Mouse (Mus musculus) heart, postnatal 36 days (tissue): ENCODE results near the gene Tcerg1l. TPM values are rescaled to one million over a fixed set of nuclear protein-coding genes. Genes with fewer than 3 reads are reported as not detected.

ENCODE experiments used
- DNase-seq, 2 experiments: peaks; one replicate each; pipeline ENCODE4 v3.0.0; 2021 to 2022
- intact Hi-C: fragments of 180-260 bp; cut with DNase I; formaldehyde crosslinking; loops from one replicate; pipeline ENCODE4 v1.15.1; 2025
- total RNA-seq, 2 experiments: library from RNA; stranded (reverse); gene quantifications; 2 replicates each; pipeline ENCODE4 v1.2.3; 2021

Gene Tcerg1l
- total RNA-seq, result not detected

GRCm38 (mm10) chr7:138397485-138398181 lies at the start of gene Tcerg1l:
Gene Tcerg1l (minus strand): TSS chr7:138397730.
- intact Hi-C loops, result no loop called here
- DNase-seq, result no peak

DNA sequence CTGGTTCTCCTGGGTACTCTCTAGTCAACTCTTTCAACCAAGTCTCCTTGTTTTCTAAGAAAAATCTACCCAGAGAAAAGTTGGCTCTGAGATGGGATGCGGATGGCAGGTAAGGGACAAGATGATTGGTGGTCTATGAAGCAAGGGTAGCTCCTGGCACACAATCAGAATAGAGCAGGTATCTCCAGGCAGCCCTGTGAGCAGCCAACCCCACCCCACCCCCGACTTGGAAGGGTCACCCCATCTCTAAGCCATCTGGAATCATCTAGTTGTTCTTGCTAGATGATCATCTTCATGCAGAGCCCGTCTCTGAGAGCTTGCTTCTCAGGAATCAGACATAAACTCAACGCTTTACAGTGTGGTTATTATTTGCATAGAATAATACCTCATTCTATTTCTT lies 44.6 kb upstream of the Tcerg1l start:
- no peak for DNase-seq
- intact Hi-C loops, result no loop called here

GRCm38 (mm10) chr7:138432541-138432940 lies 35.0 kb upstream of the Tcerg1l start:
- intact Hi-C loops, result no loop called here
- DNase-seq, result no peak

GRCm38 (mm10) chr7:138431456-138431855 lies 33.9 kb upstream of the Tcerg1l start:
- intact Hi-C loops, result no loop called here
- no peak for DNase-seq

DNA sequence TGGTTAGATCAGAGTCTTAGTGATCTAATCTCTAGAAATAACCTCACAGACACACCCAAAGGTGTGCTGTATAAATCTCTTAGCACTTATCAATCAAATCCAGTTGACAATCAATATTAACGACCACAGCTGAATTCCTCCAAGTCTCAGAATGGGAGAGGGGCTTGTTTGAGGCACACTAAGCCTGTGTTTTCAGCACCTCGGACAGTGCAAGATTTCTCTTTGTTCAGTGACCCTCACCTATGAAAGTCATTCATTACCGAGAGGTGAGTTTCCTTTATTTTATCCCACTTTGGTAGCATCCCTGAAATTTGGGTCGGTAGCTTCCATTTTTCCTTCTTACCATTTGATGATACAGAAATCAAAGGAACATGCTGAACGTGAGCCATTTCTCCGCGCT lies 32.4 kb upstream of the Tcerg1l start:
- intact Hi-C loops, result loop anchor here (2.0 kb wide), 1 partner anchor 827 kb away; no protein-coding TSS in a partner anchor
- DNase-seq, result no peak

DNA sequence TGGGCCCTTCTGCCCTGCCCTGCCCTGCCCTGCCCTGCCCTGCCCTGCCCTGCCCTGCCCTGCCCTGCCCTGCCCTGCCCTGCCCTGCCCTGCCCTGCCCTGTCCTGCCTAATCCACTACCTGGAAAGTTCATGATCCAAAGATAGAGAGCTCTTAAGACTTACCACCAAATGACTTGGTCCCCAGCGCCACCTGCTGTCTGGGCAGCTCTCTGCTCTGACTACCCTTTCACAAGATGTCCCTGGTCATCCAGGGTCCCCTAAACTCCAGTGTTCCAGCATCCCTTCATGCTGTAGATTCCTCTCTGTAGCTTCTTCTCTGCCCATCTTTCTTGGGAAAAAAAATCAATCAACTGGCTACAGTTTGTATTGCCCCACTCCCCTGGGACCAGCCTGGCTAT lies 31.3 kb upstream of the Tcerg1l start:
- DNase-seq, result peak; percentile 11 to 32
- intact Hi-C loops, result loop anchor here (1.0 to 2.0 kb wide), 2 partner anchors 826 to 951 kb away; no protein-coding TSS in a partner anchor

DNA sequence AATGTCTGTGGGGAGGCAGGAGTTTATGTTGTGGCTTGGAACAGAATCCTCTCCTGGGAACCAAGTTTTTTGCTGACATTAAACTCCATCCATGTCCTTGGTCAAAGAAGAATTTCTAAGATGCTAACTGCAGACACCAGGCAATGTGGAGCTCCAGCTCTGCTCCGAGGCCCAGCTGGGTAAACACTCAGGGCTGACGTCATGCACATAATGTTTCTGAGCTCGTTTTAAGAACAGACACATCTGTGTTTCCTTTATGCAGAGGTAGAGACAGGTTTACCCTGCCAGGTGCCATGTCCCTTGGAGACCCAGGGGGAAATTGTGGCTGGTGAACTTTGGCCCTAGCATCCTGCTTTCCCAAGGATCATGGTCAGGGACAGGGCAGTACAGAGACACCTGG lies 29.9 kb upstream of the Tcerg1l start:
- intact Hi-C loops, result no loop called here
- no peak for DNase-seq

- intact Hi-C loops, result no loop called here
- DNase-seq, result no peak
These were observed 16.0 kb upstream of the Tcerg1l start for GRCm38 (mm10) chr7:138413496-138413895.

GRCm38 (mm10) chr7:138401641-138402040 lies 4.1 kb upstream of the Tcerg1l start:
- intact Hi-C loops, result no loop called here

DNA sequence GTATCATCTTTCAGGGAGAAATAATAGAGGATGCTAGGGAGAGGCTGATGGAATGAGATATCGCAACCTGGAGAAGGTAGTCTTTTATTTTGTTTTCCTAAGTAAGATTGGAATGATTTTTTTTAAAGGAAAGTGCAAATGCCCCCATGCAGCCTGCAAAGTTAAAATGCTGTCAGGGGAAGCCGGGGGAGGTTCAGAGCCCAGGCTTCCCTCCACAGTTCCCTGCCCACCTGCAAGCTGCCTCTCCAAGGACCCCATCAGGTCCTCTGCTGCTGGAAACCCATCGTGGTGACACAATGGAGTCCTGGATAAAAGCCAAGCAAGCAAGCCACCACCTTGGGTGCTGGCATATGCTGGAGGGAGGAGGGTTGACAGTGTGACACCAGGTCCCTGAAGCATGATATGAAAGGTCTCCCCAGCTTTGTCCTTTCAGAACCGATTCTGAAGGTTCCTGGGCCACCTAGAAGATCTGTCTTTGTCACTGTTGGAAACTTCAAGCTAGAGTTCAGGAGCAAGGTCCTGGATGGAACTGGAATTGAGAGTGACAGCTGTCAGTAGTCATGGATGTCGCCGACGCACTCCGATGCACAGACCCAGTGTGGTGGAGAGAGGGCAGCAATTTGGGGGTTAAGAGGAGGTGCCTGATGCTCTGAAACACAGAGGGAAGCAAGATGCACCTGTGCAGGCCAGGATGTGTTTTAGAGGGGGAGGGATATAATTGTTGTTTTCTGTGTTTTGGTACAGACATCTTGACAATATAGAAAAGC lies 3.2 kb upstream of the Tcerg1l start:
- intact Hi-C loops, result no loop called here
- no peak for DNase-seq

More at GRCm38 (mm10) chr7:138401641-138402040, 4.1 kb upstream of the Tcerg1l start:
- DNase-seq, result no peak

- intact Hi-C loops, result no loop called here
- peak in 1 of 2 experiments; percentile 15 for DNase-seq
These were observed 758 bp upstream of the Tcerg1l start for GRCm38 (mm10) chr7:138398182-138398793.

DNA sequence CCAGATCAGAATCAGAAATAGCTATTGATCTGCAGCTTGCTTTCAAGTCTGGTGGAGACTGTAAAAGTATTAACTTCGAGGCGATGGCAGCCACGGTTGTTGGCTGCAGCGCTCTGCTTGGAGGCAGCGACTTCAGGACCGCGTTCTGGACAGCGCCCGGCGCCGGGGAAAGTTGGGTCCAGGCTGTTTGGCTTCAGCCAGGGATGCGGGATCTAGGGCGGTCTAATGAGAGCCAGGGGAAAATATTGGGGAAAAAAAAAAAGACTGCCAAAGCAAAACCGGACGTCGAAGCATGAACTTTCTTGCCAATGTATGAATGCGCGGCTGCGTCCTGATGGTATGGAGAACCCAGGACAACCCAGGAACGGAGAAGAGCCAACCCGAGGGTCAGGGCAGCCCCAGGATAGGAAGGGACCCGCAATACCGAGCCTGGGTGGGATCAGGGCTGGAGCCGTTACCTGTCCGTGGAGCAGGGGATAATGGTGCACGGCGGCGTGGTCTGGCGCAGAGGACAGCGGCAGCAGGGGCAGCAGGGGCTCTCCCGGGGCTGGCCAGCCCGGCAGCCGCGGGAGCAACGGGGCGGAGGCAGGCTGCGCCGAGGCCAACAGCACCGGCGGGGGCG lies 556 bp downstream of the Tcerg1l start:
- intact Hi-C loops, result no loop called here
- DNase-seq, result peak; percentile 7 to 33

- no peak for DNase-seq
- intact Hi-C loops, result no loop called here
These were observed 1.2 kb downstream of the Tcerg1l start for GRCm38 (mm10) chr7:138396109-138396862.

DNA sequence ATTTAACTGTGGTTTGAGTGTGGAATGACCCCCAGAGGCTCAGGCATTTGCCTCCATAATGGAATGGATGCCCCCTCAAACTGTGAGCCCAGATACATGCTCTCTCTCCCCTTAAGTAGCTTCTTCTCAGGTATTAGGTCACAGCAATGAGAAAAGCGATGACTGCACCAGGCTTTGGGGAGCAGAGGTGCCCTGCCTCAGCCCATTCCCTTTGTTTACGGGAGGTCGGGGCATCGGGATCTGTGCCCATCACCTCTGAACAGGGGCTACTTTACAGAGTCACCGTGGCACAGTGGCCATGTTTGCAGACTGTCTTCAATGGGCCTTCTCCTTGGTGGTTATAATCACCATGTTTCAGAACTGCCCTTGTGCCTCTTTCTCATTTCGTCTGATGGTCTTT lies 7.6 kb downstream of the Tcerg1l start:
- intact Hi-C loops, result no loop called here
- no peak for DNase-seq

DNA sequence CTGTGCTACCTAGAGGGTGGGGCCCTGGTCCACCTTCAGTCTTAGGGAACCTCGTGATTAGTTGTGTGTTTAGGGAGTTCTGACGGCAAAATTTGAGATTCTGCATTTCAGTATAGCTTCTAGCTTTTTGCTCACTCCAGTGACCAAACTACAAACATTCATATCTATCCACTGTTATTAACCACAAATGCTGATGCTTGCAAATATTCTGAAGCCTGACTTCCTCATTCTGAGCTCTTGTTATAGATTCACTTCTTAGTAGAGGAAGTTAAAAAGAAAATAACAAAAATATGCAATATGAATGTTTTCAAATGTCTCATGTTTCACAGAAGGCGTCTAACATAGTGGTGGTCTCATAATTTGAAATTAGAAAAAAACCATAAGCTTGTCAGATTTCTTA lies 8.5 kb downstream of the Tcerg1l start:
- no peak for DNase-seq
- intact Hi-C loops, result no loop called here

DNA sequence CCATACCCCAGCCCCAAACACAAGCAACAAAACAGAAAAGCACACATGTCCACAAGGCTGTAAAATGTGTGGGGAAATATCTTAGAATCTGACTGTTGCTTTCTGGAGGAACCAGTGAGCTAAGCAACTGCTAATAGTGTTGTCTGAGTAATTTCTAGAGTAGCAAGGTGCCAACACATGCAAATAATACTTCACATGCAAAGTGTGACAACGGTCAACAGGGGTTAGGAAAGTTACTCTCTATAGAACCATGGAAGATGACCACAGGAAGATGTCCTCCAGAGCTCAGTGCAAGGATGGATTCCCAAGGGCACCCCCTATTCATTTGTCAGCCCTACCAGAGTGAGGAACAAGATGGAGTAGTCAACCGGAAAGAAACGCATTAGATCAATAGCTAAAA lies 18.3 kb downstream of the Tcerg1l start:
- no peak for DNase-seq
- intact Hi-C loops, result no loop called here

- DNase-seq, result no peak
- intact Hi-C loops, result no loop called here
These were observed 19.0 kb downstream of the Tcerg1l start for GRCm38 (mm10) chr7:138378546-138378945.

- DNase-seq, result no peak
- intact Hi-C loops, result no loop called here
These were observed 22.0 kb downstream of the Tcerg1l start for GRCm38 (mm10) chr7:138375573-138375972.

DNA sequence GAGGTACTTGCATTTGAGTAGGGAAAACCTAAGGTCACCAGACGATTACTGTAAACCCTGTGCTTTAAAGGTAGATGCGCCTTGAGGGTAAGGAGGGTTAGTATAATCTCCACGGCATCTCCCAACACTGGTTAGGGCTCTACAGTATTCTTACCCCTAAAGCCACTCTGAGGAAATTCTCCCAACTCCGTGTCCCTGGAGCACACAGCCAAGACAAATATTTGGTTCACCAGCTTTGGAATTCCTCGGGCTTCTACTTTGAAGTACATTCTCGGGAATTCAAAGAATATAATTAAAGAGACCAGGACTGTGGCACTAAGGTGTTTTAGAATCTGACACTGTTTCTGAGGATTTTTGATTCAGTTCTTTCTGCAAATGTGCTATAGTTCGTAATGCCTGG lies 23.2 kb downstream of the Tcerg1l start:
- no peak for DNase-seq
- intact Hi-C loops, result no loop called here

- intact Hi-C loops, result no loop called here
These were observed 24.0 kb downstream of the Tcerg1l start for GRCm38 (mm10) chr7:138373530-138373929.

More at GRCm38 (mm10) chr7:138373530-138373929, 24.0 kb downstream of the Tcerg1l start:
- no peak for DNase-seq
